Mouse (Mus musculus) limb, embryonic 14.5 days (tissue): ENCODE data around the gene Wdfy3. TPM values are rescaled to one million over a fixed set of nuclear protein-coding genes. Genes with fewer than 3 reads are reported as not detected.

Experiments used
- ATAC-seq: fragments of 200-750 bp; cut with Nextera tagmentation; 2 replicates; pipeline ENCODE4 v1.8.0; 2017; ENCODE audit warnings: low read depth, moderate number of reproducible peaks, moderate TSS enrichment; ENCODE audit not compliant: low FRiP score
- DNase-seq: peaks from one replicate; pipeline ENCODE4 v3.0.0-alpha.2; 2015; ENCODE audit warnings: low spot score
- H3K27ac ChIP-seq: fragments of 300-500 bp; sonication (generic); replicated peaks from 2 replicates; pipeline ENCODE4 v1.5.1; 2014; ENCODE audit warnings: low read depth, mild to moderate bottlenecking, low read length, moderate library complexity, mixed read lengths
- H3K27me3 ChIP-seq: fragments of 300-500 bp; sonication (generic); 2 replicates; pipeline ENCODE4 v1.6.1; 2014; ENCODE audit warnings: low read length, mixed read lengths; ENCODE audit not compliant: control insufficient read depth, insufficient read depth
- H3K36me3 ChIP-seq: fragments of 300-500 bp; sonication (generic); 2 replicates; pipeline ENCODE4 v1.6.1; 2014; ENCODE audit warnings: mild to moderate bottlenecking, low read length, moderate library complexity, mixed read lengths; ENCODE audit not compliant: control insufficient read depth, insufficient read depth
- H3K4me1 ChIP-seq: fragments of 300-500 bp; sonication (generic); 2 replicates; pipeline ENCODE4 v1.6.1; 2014; ENCODE audit warnings: antibody characterized with exemption, low read length, mixed read lengths; ENCODE audit not compliant: control insufficient read depth, insufficient read depth
- H3K4me2 ChIP-seq: fragments of 300-500 bp; sonication (generic); replicated peaks from 2 replicates; pipeline ENCODE4 v1.6.1; 2014; ENCODE audit warnings: low read depth, mild to moderate bottlenecking, low read length, moderate library complexity; ENCODE audit not compliant: severe bottlenecking
- H3K4me3 ChIP-seq: fragments of 300-500 bp; sonication (generic); replicated peaks from 2 replicates; pipeline ENCODE4 v1.5.1; 2014; ENCODE audit warnings: low read length
- H3K9ac ChIP-seq: fragments of 300-500 bp; sonication (generic); 2 replicates; pipeline ENCODE4 v1.6.1; 2014; ENCODE audit warnings: mild to moderate bottlenecking, low read depth, low read length, moderate library complexity; ENCODE audit not compliant: severe bottlenecking
- H3K9me3 ChIP-seq: fragments of 300-500 bp; sonication (generic); 2 replicates; pipeline ENCODE4 v1.6.1; 2016; ENCODE audit warnings: low read length; ENCODE audit not compliant: control insufficient read depth
- POLR2A ChIP-seq: fragments of 200-500 bp; IDR thresholded peaks from 2 replicates; pipeline ENCODE4 v1.8.0; 2012; ENCODE audit warnings: inconsistent platforms, mild to moderate bottlenecking, moderate library complexity, borderline replicate concordance; ENCODE audit not compliant: insufficient read depth, insufficient read length; ENCODE audit errors: extremely low read depth
- WGBS: fragments of 180-500 bp; shearing (Covaris S2); extraction: QIAGEN DNeasy Blood & Tissue Kit; methylation state at CpG from one replicate; pipeline ENCODE4 v1.1.7; 2014; 5-methylcytosine and 5-hydroxymethylcytosine counted together
- polyA plus RNA-seq, 2 experiments: library from polyadenylated mRNA; depleted of rRNA in 1 of 2; stranded (reverse) in 1 of 2; unstranded in 1 of 2; fragments of >200 nt; fragmentation: Nextera tagmentation in 1 of 2; extraction: Ambion mirVana in 1 of 2; gene quantifications; 2 replicates each; pipeline versions ENCODE4 v1.2.1 to v1.2.3; 2012 to 2014

Gene Wdfy3
- polyA plus RNA-seq, 2 experiments = 21.1 to 30.9 TPM

DNA sequence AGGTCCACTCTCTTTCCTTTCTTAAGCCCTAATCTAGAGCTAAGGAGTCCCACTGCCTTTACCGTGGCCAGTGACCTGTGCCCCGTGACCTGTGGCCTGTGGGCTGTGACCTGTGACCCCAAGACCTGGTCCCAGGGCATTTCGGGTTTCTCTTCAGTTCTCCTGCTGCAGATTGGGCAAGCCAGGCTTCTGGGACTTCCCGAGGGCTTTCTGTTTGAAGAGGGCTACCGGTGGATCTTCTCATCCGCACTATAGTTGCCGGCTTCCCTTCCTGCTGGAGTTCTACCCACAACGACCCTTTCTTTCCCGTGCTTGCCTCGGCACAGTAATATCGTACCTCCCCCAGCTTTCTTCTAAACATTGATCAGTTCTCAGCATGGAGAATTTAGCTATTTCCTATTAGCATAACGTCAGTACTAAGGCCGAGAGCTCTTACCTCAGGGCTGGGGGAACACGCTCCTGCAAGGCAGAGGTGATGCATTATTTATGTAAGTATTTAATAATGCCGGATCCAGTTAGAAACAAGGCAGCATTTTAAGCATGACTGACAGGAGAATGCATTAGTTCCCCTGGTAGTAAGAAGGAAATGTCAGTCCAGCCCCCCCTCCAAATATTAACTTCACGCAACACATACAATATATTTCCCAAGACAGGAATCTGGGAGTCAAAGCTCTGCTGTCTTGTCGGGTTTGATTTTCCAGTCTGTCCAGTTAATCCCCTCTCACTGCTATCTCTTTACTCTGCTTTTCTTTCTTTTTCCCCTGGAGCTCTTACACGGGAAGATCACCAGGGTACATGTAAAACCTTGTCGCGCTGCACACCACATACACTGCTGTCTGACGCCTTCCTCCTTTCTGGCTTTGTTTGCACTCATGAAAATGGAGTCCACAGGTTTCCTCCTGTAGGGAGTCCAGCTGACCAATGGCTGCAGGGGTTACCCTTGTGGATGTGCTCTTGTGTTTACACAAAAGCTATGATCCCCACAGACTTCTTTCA lies 30.8 kb upstream of the Wdfy3 start:
- Histone ChIP-seq H3K4me2 (no peak overlapping the region), H3K27me3 (no peaks in the 10 kb centered on the region), H3K9ac (no peak overlapping the region), H3K4me1 (no peaks in the 10 kb centered on the region), H3K9me3 (no peaks in the 10 kb centered on the region), H3K4me3 (no peak overlapping the region), H3K36me3 (no peaks in the 10 kb centered on the region), H3K27ac (no peak overlapping the region)
- DNase-seq (no peak), ATAC-seq (no peak)
- TF ChIP-seq POLR2A = no peak
- WGBS = 72% methylated on average over 21 of the region's 21 CpGs

DNA sequence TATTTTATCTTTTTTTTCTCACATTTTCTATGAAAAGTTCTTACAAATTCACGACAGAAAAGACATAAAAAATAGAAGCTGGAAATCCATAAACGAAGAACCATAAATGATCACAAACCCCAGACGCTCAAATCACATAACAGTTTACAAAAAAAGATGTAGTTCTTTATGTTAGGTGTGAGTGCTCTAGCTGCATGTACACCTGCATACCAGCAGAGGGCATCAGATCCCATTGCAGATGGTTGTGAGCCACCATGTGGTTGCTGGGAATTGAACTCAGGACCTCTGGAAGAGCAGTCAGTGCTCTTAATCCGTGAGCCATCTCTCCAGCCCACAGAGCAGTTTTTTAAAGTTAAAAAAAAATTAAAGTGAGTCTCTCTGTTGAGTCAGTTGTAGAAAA lies 25.9 kb upstream of the Wdfy3 start:
- 80% methylated on average over 4 of the region's 4 CpGs for WGBS

DNA sequence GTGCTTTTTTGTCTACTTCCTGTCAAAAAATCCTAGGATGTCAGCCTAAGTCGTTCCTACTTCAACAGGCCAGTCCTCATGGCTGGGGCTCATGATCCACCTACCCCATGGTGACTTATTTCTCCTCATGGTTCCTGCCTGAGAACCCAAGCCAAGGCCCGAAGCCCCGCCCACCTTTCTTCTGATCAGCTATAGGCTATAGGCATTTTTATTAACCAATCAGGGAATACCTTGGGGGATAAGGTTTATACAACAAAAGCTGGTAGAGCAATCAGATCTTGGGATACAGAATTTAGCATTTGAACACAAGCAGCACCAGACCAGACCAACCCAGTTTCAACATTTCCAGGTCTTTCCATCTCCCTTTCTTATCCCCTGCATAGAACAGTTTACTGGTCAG lies 21.0 kb upstream of the Wdfy3 start:
- no peak for DNase-seq
- no peak for TF ChIP-seq POLR2A
- no peaks in the 10 kb centered on the region for H3K36me3 ChIP-seq
- H3K4me2 ChIP-seq = no peak overlapping the region
- H3K27me3 ChIP-seq = no peaks in the 10 kb centered on the region
- WGBS = 86% methylated on average over 3 of the region's 3 CpGs
- no peak overlapping the region for H3K27ac ChIP-seq
- no peaks in the 10 kb centered on the region for H3K4me1 ChIP-seq
- ATAC-seq = no peak
- H3K9me3 ChIP-seq = no peaks in the 10 kb centered on the region
- H3K9ac ChIP-seq = no peak overlapping the region
- no peak overlapping the region for H3K4me3 ChIP-seq

More for the DNA sequence above, 25.9 kb upstream of the Wdfy3 start:
- Histone ChIP-seq H3K36me3 (no peaks in the 10 kb centered on the region), H3K4me1 (no peaks in the 10 kb centered on the region), H3K4me3 (no peak overlapping the region), H3K27me3 (no peaks in the 10 kb centered on the region), H3K9ac (no peak overlapping the region), H3K9me3 (no peaks in the 10 kb centered on the region), H3K27ac (no peak overlapping the region), H3K4me2 (no peak overlapping the region)
- TF ChIP-seq POLR2A = no peak
- DNase-seq (no peak), ATAC-seq (no peak)

GRCm38 (mm10) chr5:102084737-102085705 lies 15.3 kb upstream of the Wdfy3 start:
- Histone ChIP-seq H3K36me3 (no peaks in the 10 kb centered on the region), H3K27ac (no peak overlapping the region), H3K4me2 (peak overlapping the region; percentile 5; the same call in 1 of the 2 replicates), H3K27me3 (no peaks in the 10 kb centered on the region), H3K4me3 (no peak overlapping the region), H3K4me1 (peaks cover 5% of the 10 kb centered on the region; the same call in 1 of the 2 replicates), H3K9ac (no peak overlapping the region), H3K9me3 (no peaks in the 10 kb centered on the region)
- ATAC-seq = no peak; the same call in 1 of the 2 replicates
- 22% methylated on average over 18 of the region's 18 CpGs for WGBS
- no peak for DNase-seq
- TF ChIP-seq POLR2A = no peak

DNA sequence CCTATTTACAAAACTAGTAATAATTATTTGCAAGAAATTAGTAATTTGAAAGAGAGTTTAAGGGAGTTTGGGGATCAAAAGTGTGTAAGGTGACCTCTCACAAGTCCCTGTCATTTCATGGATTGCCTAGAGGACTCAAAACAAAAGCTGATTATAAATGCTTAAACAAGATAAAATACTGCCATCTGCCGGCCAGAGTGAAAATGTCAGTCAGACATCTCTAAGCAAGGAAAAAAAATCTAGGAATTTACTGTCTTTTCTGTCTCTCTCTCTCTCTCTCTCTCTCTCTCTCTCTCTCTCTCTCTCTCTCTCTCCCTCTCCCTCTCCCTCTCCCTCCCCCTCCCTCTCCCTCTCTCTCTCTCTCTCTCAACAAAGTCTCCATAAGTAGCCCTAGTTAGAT lies 4.4 kb upstream of the Wdfy3 start:
- no peak overlapping the region for H3K9ac ChIP-seq
- no peaks in the 10 kb centered on the region for H3K36me3 ChIP-seq
- H3K27ac ChIP-seq = no peak overlapping the region
- WGBS = 0% methylated on average over 1 of the region's 1 CpGs
- no peak overlapping the region for H3K4me3 ChIP-seq
- TF ChIP-seq POLR2A = no peak
- H3K4me2 ChIP-seq = no peak overlapping the region
- peaks cover 7% of the 10 kb centered on the region; the same call in 1 of the 2 replicates for H3K4me1 ChIP-seq
- DNase-seq (peak; percentile 88), ATAC-seq (no peak)
- H3K27me3 ChIP-seq = no peaks in the 10 kb centered on the region
- no peaks in the 10 kb centered on the region for H3K9me3 ChIP-seq
